Mouse (Mus musculus): ENCODE measurements around the gene Clic3.
"Not testable (repeated sequence)": the region's sequence is repeated elsewhere in the genome, so short reads cannot be mapped to it uniquely, and the experiment has no call there.

The Clic3 gene

GRCm38 (mm10) chr2:25456205-25456953, at the start of gene Clic3:
TSS of gene Clic3 (plus strand) at chr2:25456838.
- peak in 1 of 2 experiments; percentile 57 for DNase-seq

GRCm38 (mm10) chr2:25408908-25409307, 47.7 kb upstream of the Clic3 start:
- no peak for DNase-seq

GRCm38 (mm10) chr2:25413436-25413835, 43.2 kb upstream of the Clic3 start:
- not testable (repeated sequence) for DNase-seq

- peak; percentile 40 to 50 for DNase-seq
Observed at GRCm38 (mm10) chr2:25417426-25417825, 39.2 kb upstream of the Clic3 start.

DNA sequence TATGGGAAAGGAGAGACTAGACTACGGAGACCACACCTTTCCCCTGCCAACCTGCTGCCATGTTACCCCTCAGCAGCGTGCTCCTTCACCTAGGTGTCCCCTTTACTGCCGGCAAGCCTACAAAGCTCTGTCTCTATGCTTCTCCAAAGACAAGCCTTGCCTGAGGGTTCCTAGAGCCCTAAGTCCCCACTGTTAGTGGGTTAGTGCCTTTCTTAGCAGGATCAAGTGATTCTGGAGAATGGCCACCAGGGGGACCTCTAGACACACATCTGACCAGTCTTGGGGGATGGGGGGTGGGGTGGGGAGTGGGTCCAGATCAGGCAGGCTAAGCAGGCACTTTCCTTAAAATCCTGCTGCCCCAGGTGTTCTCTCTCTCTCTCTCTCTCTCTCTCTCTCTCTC, 34.7 kb upstream of the Clic3 start:
- DNase-seq: peak; percentile 63 to 77

- peak; percentile 33 to 37 for DNase-seq
Observed at GRCm38 (mm10) chr2:25422587-25423410, 33.8 kb upstream of the Clic3 start, which contains the start of gene Fut7. TSS of gene Fut7 (plus strand) at chr2:25423267.

DNA sequence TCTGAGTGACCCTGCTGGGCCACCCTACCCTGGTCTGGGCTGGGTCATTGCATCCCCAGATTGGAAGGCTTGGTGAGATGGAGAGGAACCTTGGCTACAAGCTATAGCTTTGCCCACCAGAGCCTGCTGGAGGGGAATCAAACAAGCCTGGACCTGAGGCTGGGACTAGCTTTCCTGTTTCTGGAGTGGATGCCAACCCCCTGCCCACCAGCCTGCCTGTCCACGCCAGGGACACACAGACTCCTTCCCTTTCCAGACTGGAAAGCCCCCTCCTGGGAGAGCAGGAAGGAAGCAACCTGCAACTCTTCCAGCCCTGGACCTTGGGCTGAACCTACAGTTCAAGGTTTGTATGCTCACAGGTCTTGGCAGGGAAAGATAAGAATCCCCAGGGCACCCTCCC, 33.0 kb upstream of the Clic3 start:
- peak; percentile 22 to 27 for DNase-seq

DNA sequence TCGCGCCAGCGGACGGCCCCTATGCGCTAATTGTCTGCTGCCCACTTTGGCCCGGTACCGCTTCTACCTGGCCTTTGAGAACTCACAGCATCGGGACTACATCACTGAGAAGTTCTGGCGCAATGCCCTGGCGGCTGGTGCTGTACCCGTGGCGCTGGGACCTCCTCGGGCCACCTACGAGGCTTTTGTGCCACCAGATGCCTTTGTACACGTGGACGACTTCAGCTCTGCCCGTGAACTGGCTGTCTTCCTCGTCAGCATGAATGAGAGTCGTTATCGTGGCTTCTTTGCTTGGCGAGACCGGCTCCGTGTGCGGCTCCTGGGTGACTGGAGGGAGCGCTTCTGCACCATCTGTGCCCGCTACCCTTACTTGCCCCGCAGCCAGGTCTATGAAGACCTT, 31.2 kb upstream of the Clic3 start:
- peak; percentile 67 to 72 for DNase-seq

GRCm38 (mm10) chr2:25426721-25427191, 29.9 kb upstream of the Clic3 start:
- DNase-seq: peak; percentile 86 to 90

DNA sequence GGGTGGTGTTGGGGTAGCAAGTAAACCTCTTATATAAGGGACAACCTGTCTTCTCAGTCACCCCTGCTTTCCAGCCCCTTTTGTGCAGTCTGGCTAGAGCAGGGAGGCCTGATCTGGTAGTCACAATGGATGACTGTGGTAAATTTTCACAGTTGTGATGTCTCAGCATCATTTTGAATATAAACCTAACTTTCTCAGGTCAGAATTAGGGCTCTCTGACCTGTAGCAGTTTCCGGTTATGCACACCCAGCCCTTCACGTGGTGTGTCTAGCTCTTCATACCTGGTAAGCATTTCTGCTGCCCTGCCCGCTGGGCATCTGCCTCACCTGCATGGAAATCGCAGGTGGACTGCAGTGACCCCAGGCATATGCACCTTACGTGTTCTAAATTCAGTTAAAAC, 29.4 kb upstream of the Clic3 start:
- peak in 1 of 2 experiments; percentile 31 for DNase-seq

- peak; percentile 98 to 99 for DNase-seq
Observed at GRCm38 (mm10) chr2:25428442-25429236, 28.0 kb upstream of the Clic3 start, which contains the start of gene Abca2. TSS of gene Abca2 (plus strand) at chr2:25428703.

- peak; percentile 82 to 84 for DNase-seq
Observed at GRCm38 (mm10) chr2:25429435-25430180, 27.0 kb upstream of the Clic3 start.

GRCm38 (mm10) chr2:25430395-25431233, 26.0 kb upstream of the Clic3 start:
- DNase-seq: peak; percentile 52 to 53

DNA sequence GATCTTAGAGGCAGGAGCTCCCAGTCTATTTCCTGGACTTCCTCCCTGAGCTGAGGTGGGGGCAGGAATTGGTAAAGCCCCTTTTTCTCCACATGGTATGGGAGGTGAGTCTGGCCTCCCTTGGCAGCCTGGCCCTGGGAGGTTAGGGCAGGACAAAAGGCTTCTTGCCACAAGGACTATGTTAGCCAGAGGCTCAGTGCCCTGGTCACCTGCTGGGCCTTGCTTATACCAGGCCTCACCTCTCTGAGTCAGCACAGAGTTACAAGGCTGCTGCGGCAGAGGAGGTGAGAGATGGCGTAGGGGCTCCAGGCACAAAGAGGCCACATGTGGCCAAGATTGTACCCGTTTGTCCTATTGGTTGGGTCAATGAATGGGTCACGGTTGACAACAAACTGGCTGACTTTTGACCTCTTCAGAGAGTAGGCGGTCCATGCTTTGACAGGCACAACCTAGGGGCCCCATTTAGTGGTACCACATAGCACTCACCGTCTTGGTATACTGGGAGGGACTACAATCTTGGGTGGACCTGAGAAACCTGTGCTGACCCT, 25.3 kb upstream of the Clic3 start:
- peak; percentile 45 to 56 for DNase-seq

DNA sequence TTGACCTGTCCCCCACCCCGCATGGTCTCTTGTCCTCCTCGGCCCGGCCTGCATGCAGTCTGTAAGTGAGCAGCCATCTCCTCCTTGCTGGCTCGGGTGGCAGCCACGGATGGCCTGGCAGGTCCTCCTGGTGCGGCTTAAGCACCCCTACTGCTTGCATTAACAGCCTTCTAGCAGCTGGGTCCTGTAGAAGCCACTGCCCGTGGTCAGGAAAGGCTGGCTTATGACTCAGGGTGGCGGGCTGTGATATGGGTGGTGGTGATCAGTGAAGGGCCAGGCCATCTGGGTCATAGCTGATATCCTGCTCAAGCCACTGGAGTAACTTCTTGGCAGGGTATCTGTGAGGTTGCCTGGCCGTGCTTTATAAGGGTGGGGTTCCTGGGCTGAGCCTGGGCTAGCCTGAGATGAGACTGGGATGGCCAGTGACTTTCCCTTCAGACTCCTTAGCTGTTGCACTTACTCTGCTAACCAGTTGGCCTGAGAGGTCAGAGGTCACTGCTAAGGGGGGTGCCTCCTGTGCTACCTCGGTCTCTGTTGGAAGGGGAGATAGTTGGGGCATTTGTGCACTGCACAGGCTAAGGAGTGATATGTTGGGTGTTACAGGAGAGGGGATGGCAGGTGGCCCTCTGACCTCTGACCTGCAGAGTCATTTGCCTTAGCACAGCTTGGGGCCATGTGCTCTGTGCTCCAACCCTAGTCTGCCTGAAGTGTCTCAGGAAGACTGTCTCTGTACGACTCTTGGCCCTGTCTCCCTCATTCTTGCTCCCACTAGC, 24.1 kb upstream of the Clic3 start:
- peak in 1 of 2 experiments; percentile 46 for DNase-seq

DNA sequence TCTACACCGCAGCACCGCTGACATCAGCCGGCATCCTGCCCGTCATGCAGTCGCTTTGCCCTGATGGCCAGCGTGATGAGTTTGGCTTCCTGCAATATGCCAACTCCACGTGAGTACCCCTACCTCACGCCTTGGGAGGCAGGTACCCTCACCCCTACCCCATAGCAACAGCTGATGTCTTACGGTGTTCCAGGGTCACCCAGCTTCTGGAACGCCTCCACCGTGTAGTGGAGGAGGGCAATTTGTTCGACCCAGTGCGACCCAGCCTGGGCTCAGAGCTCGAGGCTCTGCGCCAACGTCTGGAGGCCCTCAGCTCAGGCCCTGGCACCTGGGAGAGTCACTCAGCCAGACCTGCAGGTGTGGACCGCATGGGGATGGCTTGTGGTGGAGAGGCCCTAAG, 23.5 kb upstream of the Clic3 start:
- peak; percentile 40 to 47 for DNase-seq

GRCm38 (mm10) chr2:25434292-25434691, 22.3 kb upstream of the Clic3 start:
- DNase-seq: peak; percentile 96 to 98

DNA sequence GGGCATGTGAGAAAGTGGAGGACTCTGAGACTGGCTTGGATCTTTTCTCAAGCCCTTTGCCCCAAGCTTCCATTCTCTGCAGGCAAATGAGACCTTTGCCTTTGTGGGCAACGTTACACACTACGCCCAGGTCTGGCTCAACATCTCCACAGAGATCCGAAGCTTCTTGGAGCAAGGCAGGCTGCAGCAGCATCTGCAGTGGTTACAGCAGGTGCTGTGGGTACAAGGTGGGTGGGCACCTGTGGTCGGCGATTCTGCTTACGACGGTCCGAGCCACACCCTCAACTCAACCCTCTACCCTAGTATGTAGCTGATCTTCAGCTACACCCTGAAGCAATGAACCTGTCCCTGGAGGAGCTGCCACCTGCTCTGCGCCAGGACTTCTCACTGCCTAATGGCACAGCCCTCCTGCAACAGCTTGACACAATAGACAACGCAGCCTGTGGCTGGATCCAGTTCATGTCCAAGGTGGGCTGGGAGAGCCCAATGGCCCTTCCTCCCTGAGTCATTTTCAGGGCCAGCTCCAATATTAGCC, 20.3 kb upstream of the Clic3 start:
- DNase-seq: peak in 1 of 2 experiments; percentile 51

- peak in 1 of 2 experiments; percentile 55 for DNase-seq
Observed at GRCm38 (mm10) chr2:25441067-25441466, 15.6 kb upstream of the Clic3 start.

All from cerebellum, postnatal 25 days (tissue).